Mouse (Mus musculus) adrenal gland, postnatal 25 days (tissue): Measurements from ENCODE around the gene Scrt2. TPM values are rescaled to one million over a fixed set of nuclear protein-coding genes. Genes with fewer than 3 reads are reported as not detected.
A peak's percentile ranks its signal among the peaks of the same experiment; 100 is the strongest.

Source experiments
- DNase-seq: peaks from one replicate; pipeline ENCODE4 v3.0.0; 2021; ENCODE audit warnings: mixed read lengths
- total RNA-seq: library from RNA; stranded (reverse); gene quantifications from 2 replicates; pipeline ENCODE4 v1.2.3, GENCODE M21; 2021

Scrt2 gene
- total RNA-seq, 1 experiment from 2014 or later = 0.36 TPM

DNA sequence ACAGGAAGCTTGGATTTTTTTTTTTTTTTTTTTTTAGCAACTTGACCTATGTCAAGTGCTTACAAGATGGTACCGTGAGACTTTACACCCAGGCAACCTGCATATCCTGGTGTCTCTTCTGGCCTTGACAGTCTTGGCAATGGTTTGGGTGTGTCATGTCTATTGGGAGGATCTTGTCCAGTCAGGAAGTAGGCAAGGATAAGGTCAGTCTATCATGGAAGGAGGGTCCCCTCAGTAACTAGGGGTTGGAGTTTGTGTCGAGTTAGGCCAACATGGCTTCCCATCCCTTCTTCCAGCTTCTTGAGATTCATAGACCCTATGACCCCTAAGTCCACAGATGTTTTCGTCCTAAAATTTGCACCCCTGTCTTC lies 24.9 kb downstream of the Scrt2 start:
- DNase-seq = no peak

- DNase-seq = no peak
Observed at GRCm38 (mm10) chr2:152106597-152106996, 25.3 kb downstream of the Scrt2 start.

GRCm38 (mm10) chr2:152108702-152109101 lies 27.4 kb downstream of the Scrt2 start:
- DNase-seq = no peak

GRCm38 (mm10) chr2:152109386-152109785 lies 28.1 kb downstream of the Scrt2 start:
- DNase-seq = no peak

GRCm38 (mm10) chr2:152111311-152111710 lies 30.0 kb downstream of the Scrt2 start:
- no peak for DNase-seq

DNA sequence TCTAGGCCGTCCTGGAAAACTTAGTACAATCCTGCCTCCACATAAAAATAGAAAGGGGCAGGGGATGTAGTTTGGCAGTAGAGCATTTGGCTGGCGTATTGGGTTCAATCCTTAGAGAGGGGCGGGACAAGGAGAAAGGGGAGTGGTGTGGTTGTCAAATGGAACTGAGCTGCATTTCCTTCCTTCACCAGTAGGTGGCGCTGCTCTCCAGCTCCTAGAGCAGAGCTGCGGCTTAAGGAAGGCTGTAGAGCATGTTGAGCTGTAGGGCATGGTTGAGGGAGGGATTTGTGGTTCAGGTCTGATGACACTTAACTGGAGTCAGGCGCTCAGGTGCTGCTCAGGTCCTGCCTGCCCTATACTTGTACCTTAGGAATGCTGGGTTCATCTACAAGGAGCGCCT lies 30.6 kb downstream of the Scrt2 start:
- DNase-seq = peak; percentile 89

GRCm38 (mm10) chr2:152112490-152112889 lies 31.2 kb downstream of the Scrt2 start:
- DNase-seq = no peak

- DNase-seq = no peak
Observed at GRCm38 (mm10) chr2:152112970-152113369, 31.6 kb downstream of the Scrt2 start.

DNA sequence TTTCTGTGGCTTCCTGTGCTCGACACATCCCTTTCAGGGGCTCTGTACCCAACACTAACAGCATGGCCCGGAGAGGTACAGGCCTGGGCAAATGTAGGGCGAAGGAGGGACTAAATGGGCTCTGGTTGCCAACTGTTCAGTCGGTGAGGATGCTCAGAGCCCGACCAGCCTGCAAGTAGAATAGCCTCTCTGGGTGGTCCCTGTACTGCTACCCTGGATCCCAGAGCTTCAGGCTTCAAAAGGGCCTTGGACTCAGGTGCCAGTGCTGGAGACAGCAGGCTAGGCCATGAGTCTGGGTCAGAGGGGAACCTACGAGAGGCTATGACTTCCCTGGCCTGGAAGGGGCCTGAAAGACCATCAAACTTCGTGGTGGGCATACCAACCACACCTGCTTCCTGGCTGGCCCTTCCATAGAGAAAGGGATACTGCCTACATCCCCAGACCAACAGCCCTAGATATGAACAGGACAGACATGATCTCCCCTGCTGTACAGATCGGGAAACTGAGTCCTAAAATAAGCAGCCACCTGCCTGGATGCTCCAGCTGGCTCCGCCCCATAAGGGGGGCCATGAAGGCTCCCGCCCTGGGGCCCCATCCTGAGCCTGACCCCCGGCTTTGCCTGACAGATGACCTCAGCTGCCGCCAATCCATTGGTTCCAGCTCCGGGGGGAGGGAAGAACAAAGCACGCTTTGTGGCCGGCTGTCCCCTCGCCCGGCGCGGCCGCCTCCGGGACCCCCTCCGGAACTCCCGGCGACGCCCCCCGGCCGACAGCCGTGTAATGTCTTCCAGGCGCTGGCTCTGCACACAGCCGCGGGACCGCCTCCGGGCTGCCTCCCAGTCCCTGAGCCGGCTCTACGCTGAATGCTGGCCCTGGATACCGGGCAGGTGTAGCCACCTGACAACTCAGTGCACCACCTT lies 33.0 kb downstream of the Scrt2 start:
- DNase-seq = no peak

- DNase-seq = no peak
Observed at GRCm38 (mm10) chr2:152117694-152118093, 36.4 kb downstream of the Scrt2 start.

- DNase-seq = no peak
Observed at GRCm38 (mm10) chr2:152119228-152119865, 38.0 kb downstream of the Scrt2 start.

- DNase-seq = no peak
Observed at GRCm38 (mm10) chr2:152122896-152123295, 41.6 kb downstream of the Scrt2 start.

DNA sequence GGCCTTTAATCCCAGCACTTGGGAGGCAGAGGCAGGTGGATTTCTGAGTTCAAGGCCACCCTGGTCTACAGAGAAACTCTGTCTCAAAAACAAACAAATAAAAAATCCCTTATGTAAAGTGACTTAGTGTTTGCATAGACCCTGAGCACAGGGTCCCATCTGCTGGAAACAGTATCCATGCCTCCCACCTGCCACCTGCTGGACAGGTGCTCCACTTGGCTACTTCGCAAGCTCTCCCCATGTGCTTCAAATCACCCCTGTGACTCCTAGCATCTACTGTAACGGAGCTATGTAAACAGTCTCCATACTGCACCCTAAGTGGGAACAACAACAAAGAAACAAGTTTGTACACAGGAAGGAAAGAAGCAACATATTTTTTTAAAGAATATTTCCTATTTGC lies 47.3 kb downstream of the Scrt2 start:
- DNase-seq = no peak

- no peak for DNase-seq
Observed at GRCm38 (mm10) chr2:152129778-152130177, 48.4 kb downstream of the Scrt2 start.

DNA sequence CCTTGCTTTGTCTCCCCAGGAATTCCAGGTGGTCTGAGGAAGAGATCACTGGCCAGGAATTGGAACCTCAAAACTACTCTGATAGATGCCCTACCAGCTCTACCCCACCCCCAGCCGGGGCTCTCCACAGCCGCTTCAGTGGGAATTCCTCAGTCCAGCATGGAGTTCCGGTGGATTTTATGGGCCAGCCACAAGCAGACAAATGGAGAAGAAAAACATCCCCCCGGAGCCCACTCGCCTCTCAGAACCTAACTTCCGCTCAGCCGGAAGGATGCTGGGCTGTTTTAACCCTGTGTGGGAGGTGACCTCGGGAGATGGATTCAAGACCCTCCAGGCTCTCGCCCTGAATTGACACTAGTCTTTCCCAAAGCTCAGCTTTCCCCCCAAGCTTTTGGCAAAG lies 50.7 kb downstream of the Scrt2 start:
- DNase-seq = no peak

GRCm38 (mm10) chr2:152132691-152133090 lies 51.4 kb downstream of the Scrt2 start:
- DNase-seq = no peak

DNA sequence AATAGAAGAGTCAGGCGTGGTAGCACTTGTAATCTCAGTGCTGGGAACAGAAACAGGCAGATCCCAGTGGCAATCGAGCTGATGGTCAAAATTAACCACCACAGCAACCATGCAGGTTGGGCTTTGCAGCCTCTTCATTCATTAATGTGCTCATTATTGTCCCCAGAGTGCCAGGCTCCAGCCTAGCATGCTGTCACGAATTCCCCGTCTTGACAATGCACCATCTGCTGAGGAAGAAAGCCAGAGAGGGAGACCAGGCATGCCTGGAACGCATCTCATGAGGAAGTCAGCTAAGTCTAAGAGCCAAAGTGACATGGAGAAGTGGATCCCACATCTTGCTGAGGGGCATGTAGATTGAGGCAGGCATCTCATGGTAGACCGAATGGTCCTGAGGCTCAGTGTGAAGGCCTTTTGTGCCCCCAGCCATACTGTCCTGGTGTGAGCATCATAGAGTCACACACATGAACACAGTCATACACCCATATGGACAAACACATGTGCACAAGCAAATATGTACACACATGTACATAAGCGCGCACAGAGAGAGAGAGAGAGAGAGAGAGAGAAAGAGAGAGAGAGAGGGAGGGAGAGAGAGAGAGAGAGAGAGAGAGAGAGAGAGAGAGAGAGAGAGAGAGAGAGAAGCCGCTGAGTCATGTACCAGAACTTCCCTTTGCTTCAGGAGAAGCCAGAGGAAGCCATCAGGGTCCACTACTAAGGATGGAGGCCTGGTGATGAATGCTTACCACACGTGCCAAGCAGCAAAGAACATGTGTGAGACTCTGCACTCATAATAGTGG lies 58.1 kb downstream of the Scrt2 start:
- no peak for DNase-seq

DNA sequence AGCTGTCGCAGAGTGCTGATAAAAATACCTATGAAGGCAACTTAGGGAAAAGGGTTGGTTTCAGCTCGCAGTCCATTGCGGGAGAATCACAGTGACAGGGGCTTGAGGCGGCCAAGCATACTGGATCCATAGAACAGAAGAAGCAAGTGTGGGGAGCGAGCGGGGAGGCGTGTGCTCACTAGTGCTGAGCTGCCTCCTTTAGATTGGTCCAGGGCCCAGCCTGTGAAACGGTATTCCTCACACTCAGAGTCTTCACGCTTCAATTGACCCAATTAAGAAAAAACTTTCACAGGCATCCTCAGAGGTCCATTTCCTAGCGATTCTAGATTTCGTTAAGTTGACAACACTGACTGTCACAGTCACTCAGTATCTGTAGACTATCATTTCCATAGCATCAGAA lies 59.6 kb downstream of the Scrt2 start:
- DNase-seq = no peak

DNA sequence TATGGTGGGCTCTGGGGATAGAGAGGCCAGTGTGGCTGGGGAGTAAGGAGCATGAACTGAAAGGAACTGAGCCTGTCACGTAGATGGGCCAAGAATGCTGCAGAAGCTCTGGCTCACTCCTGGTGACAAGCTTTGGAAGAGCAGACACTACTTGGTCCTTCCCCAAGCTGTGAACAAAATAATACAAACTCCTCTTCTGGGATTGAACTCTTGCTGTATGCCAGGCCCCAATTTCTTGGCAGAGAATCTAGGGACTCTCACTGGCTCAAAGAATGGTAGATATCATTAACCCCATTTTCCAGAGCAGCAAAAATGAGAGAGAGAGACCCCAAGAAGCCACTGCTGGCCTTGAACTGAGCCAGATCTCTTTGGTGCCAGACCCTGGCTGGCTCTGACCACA lies 60.2 kb downstream of the Scrt2 start:
- DNase-seq = no peak

GRCm38 (mm10) chr2:152142046-152142445 lies 60.7 kb downstream of the Scrt2 start:
- DNase-seq = peak; percentile 53

GRCm38 (mm10) chr2:152142571-152142970 lies 61.2 kb downstream of the Scrt2 start:
- DNase-seq = no peak

- peak; percentile 79 for DNase-seq
Observed at GRCm38 (mm10) chr2:152143279-152144157, 62.2 kb downstream of the Scrt2 start, which contains the start of gene Tcf15. TSS of gene Tcf15 (plus strand) at chr2:152143561.
